Mouse (Mus musculus): Measurements from ENCODE around the gene Cnot4. TPM values are rescaled to one million over a fixed set of nuclear protein-coding genes. Genes with fewer than 3 reads are reported as not detected.
"Not testable (repeated sequence)": the region's sequence is repeated elsewhere in the genome, so short reads cannot be mapped to it uniquely, and the experiment has no call there.

Cnot4 gene
- 10 to 100 TPM; 26.0 to 28.7 TPM for total RNA-seq (2021)
- long read RNA-seq, experiment 1, partial matches to known transcripts: 3 of 16 reads
- long read RNA-seq, experiment 1, other reads (novel, unspliced or antisense): 5 of 16 reads
- long read RNA-seq, experiment 2, partial matches to known transcripts: 6 of 16 reads
- long read RNA-seq, experiment 2, other reads (novel, unspliced or antisense): 4 of 16 reads

GRCm38 (mm10) chr6:35133579-35134488 is at the start of gene Cnot4:
Gene Cnot4, minus strand, starts transcription at chr6:35133724.
- DNase-seq (ENCODE audit: low spot score in 2 of 2): peak; percentile 97 to 98

GRCm38 (mm10) chr6:35179299-35179698 is 45.8 kb upstream of the Cnot4 start:
- not testable (repeated sequence) for DNase-seq (ENCODE audit: low spot score in 2 of 2)

- DNase-seq (ENCODE audit: low spot score in 2 of 2): peak; percentile 24 to 45
Observed at GRCm38 (mm10) chr6:35177650-35178272, 44.2 kb upstream of the Cnot4 start.

- DNase-seq (ENCODE audit: low spot score in 2 of 2): peak; percentile 58 to 82
Observed at GRCm38 (mm10) chr6:35176979-35177649, 43.6 kb upstream of the Cnot4 start, which contains the start of gene Nup205. Gene Nup205, plus strand, starts transcription at chr6:35177421.

GRCm38 (mm10) chr6:35173181-35173580 is 39.7 kb upstream of the Cnot4 start:
- DNase-seq (ENCODE audit: low spot score in 2 of 2): no peak

- DNase-seq (ENCODE audit: low spot score in 2 of 2): not testable (repeated sequence)
Observed at GRCm38 (mm10) chr6:35172028-35172427, 38.5 kb upstream of the Cnot4 start.

GRCm38 (mm10) chr6:35169250-35169649 is 35.7 kb upstream of the Cnot4 start:
- no peak for DNase-seq (ENCODE audit: low spot score in 2 of 2)

GRCm38 (mm10) chr6:35154540-35154939 is 21.0 kb upstream of the Cnot4 start:
- no peak for DNase-seq (ENCODE audit: low spot score in 2 of 2)

GRCm38 (mm10) chr6:35147726-35148422 is 14.3 kb upstream of the Cnot4 start:
- DNase-seq (ENCODE audit: low spot score in 2 of 2): no peak

- no peak for DNase-seq (ENCODE audit: low spot score in 2 of 2)
Observed at GRCm38 (mm10) chr6:35145569-35145968, 12.0 kb upstream of the Cnot4 start.

GRCm38 (mm10) chr6:35140351-35140750 is 6.8 kb upstream of the Cnot4 start:
- no peak for DNase-seq (ENCODE audit: low spot score in 2 of 2)

GRCm38 (mm10) chr6:35134844-35135243 is 1.3 kb upstream of the Cnot4 start:
- DNase-seq (ENCODE audit: low spot score in 2 of 2): no peak

- no peak for DNase-seq (ENCODE audit: low spot score in 2 of 2)
Observed at GRCm38 (mm10) chr6:35133246-35133578, 312 bp downstream of the Cnot4 start.

- DNase-seq (ENCODE audit: low spot score in 2 of 2): no peak
Observed at GRCm38 (mm10) chr6:35132806-35133205, 718 bp downstream of the Cnot4 start.

- no peak for DNase-seq (ENCODE audit: low spot score in 2 of 2)
Observed at GRCm38 (mm10) chr6:35122488-35122887, 11.0 kb downstream of the Cnot4 start.

- no peak for DNase-seq (ENCODE audit: low spot score in 2 of 2)
Observed at GRCm38 (mm10) chr6:35121925-35122324, 11.6 kb downstream of the Cnot4 start.

- DNase-seq (ENCODE audit: low spot score in 2 of 2): no peak
Observed at GRCm38 (mm10) chr6:35102457-35102856, 31.1 kb downstream of the Cnot4 start.

- DNase-seq (ENCODE audit: low spot score in 2 of 2): no peak
Observed at GRCm38 (mm10) chr6:35084927-35085326, 48.6 kb downstream of the Cnot4 start.

- DNase-seq (ENCODE audit: low spot score in 2 of 2): no peak
Observed at GRCm38 (mm10) chr6:35075148-35075547, 58.4 kb downstream of the Cnot4 start.

- no peak for DNase-seq (ENCODE audit: low spot score in 2 of 2)
Observed at GRCm38 (mm10) chr6:35071261-35071660, 62.3 kb downstream of the Cnot4 start.

GRCm38 (mm10) chr6:35062446-35062845 is 71.1 kb downstream of the Cnot4 start:
- no peak for DNase-seq (ENCODE audit: low spot score in 2 of 2)
